Mouse (Mus musculus) stomach, embryonic 16.5 days (tissue): ENCODE data around the gene Cacna1c. TPM values are rescaled to one million over a fixed set of nuclear protein-coding genes. Genes with fewer than 3 reads are reported as not detected.
A peak's percentile ranks its signal among the peaks of the same experiment; 100 is the strongest.

Experiments
- ATAC-seq: fragments of 200-750 bp; cut with Nextera tagmentation; 2 replicates; pipeline ENCODE4 v1.8.0; 2017; ENCODE audit warnings: moderate number of reproducible peaks, moderate TSS enrichment; ENCODE audit not compliant: insufficient read depth, low FRiP score
- H3K27ac ChIP-seq: fragments of 300-500 bp; sonication (generic); 2 replicates; pipeline ENCODE4 v1.5.1; 2014; ENCODE audit warnings: low read length
- H3K27me3 ChIP-seq: fragments of 300-500 bp; sonication (generic); 2 replicates; pipeline ENCODE4 v1.6.1; 2014; ENCODE audit warnings: low read length, control low read depth, mixed read lengths; ENCODE audit not compliant: control insufficient read depth, insufficient read depth
- H3K36me3 ChIP-seq: fragments of 300-500 bp; sonication (generic); 2 replicates; pipeline ENCODE4 v1.6.1; 2014; ENCODE audit warnings: low read length; ENCODE audit not compliant: control insufficient read depth, insufficient read depth
- H3K4me1 ChIP-seq: fragments of 300-500 bp; sonication (generic); 2 replicates; pipeline ENCODE4 v1.6.1; 2014; ENCODE audit warnings: low read length, control low read depth, mixed read lengths; ENCODE audit not compliant: control insufficient read depth, insufficient read depth
- H3K4me2 ChIP-seq: fragments of 300-500 bp; sonication (generic); 2 replicates; pipeline ENCODE4 v1.6.1; 2014; ENCODE audit warnings: low read depth, low read length, mixed read lengths
- H3K4me3 ChIP-seq: fragments of 300-500 bp; sonication (generic); replicated peaks from 2 replicates; pipeline ENCODE4 v1.5.1; 2014; ENCODE audit warnings: mild to moderate bottlenecking, low read length
- H3K9ac ChIP-seq: fragments of 300-500 bp; sonication (generic); 2 replicates; pipeline ENCODE4 v1.6.1; 2014; ENCODE audit warnings: low read length
- H3K9me3 ChIP-seq: fragments of 300-500 bp; sonication (generic); replicated peaks from 2 replicates; pipeline ENCODE4 v1.6.1; 2016; ENCODE audit warnings: low read length, control low read depth; ENCODE audit not compliant: control insufficient read depth
- WGBS: fragments of 180-500 bp; shearing (Covaris S2); extraction: QIAGEN DNeasy Blood & Tissue Kit; methylation state at CpG from one replicate; pipeline ENCODE4 v1.1.7; 2014; 5-methylcytosine and 5-hydroxymethylcytosine counted together
- polyA plus RNA-seq: library from polyadenylated mRNA; unstranded; fragments of >200 nt; fragmentation: Nextera tagmentation; extraction: Ambion mirVana; gene quantifications from 2 replicates; pipeline ENCODE4 v1.2.1, GENCODE M21; 2015

Gene Cacna1c
- polyA plus RNA-seq, 1 experiment from 2014 or later, result 4.3 TPM

DNA sequence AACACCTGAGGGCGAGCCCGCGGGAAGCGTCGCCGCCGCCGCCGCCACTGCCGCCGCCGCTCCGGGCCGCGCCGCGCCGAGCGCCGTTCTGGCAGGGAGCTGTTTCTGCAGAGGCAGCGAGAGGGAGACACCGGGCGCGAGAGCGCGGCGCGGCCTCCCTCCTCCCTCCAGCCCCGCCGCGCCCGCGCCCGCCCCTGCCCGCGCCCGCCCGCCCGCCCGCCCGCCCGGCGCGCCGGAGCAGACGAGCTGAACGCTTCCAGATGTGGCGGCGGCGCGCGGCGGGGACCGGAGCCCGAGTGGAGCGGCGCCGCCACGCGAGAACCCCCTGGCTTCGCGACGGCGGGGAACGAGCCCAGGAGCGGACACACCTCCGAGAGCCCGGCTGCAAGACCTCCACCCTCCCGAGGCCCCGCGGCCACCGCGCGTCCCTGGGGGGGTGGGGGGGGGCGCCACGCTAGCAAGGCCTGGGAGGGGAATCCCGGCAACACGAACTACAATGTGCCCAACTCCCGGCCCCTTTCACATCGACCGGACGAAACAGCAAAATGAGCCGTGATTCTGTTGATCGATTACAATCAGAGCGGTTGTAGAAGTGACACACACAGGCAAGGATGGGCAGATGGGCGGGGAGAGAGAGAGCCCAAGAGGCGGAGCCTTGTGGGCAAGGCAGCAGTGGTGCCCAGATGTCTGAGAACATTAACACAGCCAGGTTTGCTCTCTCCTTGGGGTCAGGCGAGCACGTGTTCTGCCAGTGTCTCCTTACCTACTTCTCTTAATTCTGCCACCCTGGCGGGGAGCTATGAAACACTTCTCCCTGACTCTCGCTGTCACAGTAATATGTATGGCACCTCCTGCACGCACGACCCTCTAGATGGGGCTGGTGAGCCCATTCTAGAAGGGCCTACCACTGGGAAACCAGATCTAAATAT, 87.5 kb downstream of the Cacna1c start:
- Histone ChIP-seq H3K4me3 (peak overlapping the region; percentile 68), H3K9me3 (no peaks in the 10 kb centered on the region), H3K36me3 (no peaks in the 10 kb centered on the region), H3K27ac (peak overlapping the region; percentile 75), H3K9ac (peak overlapping the region; percentile 83), H3K27me3 (peaks cover 25% of the 10 kb centered on the region), H3K4me1 (no peaks in the 10 kb centered on the region; the same call in 1 of the 2 replicates), H3K4me2 (peak overlapping the region; percentile 96)
- under 1% methylated on average over 58 of the region's 93 CpGs for WGBS
- ATAC-seq, result peak; percentile 71

DNA sequence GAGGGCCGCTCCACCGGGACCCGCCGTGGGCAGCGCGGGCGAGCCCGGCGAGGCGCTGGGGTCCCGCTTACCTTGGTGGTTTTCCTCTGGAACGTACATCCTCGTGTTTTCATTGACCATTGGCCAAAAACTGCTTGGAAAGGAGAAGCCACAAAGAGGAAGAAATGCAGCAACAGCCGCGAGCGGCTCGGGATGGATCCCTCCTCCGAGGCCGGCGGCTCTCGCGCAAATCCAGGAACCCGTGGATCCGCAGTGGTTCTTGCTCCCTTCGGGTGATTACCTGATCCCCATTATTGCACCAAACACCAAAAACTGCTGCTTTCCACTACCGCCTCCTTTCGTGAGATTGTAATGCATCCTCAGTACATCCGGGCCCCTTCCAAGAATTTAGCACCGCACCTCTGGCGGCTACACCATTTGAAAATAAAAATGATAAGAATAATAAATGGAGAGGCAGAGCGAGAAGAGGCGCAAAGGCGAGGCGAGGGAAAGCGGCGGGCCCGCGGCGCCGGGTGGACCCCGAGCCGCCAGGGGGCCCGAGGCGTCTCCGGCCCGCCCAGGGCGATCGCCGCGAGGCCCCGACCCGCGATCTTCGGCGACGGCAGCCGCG, 88.3 kb downstream of the Cacna1c start:
- no peak for ATAC-seq
- H3K4me2 ChIP-seq, result peak overlapping the region; percentile 96
- no peaks in the 10 kb centered on the region; the same call in 1 of the 2 replicates for H3K4me1 ChIP-seq
- H3K36me3 ChIP-seq, result no peaks in the 10 kb centered on the region
- peak overlapping the region; percentile 75 for H3K27ac ChIP-seq
- H3K27me3 ChIP-seq, result peaks cover 25% of the 10 kb centered on the region
- peak overlapping the region; percentile 68 for H3K4me3 ChIP-seq
- H3K9ac ChIP-seq, result peak overlapping the region; percentile 83
- WGBS, result under 1% methylated on average over 57 of the region's 58 CpGs
- no peaks in the 10 kb centered on the region for H3K9me3 ChIP-seq

- peak overlapping the region; percentile 83 for H3K9ac ChIP-seq
- no peaks in the 10 kb centered on the region for H3K9me3 ChIP-seq
- H3K4me1 ChIP-seq, result no peaks in the 10 kb centered on the region; the same call in 1 of the 2 replicates
- H3K4me2 ChIP-seq, result peak overlapping the region; percentile 96
- peak overlapping the region; percentile 75 for H3K27ac ChIP-seq
- peak overlapping the region; percentile 68 for H3K4me3 ChIP-seq
- H3K36me3 ChIP-seq, result no peaks in the 10 kb centered on the region
- peak; percentile 44; the same call in 1 of the 2 replicates for ATAC-seq
- H3K27me3 ChIP-seq, result peaks cover 25% of the 10 kb centered on the region
- under 1% methylated on average over 56 of the region's 69 CpGs for WGBS
Measured at GRCm38 (mm10) chr6:119107140-119107855, 88.9 kb downstream of the Cacna1c start.

DNA sequence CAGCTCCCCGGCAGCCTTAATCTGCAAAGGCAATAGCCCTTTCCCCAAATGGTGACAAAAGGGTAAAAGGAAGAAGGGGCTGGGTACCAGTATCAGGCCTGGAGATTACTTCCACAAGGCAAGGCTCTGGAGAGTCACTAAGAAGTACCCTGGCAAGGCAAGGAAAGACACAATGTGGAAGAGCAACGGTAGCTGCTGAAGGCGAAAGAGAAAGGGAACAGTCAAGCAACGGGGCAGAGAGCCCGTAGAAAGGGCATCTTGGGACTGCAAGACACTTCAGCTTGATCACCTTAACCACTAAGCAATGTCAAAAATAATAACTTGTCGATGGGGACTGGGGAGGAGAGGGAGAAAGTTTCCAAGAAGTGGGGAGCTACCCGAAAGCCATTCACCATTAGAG, 89.5 kb downstream of the Cacna1c start:
- H3K4me1 ChIP-seq, result no peaks in the 10 kb centered on the region; the same call in 1 of the 2 replicates
- H3K27ac ChIP-seq, result peak overlapping the region; percentile 13; the same call in 1 of the 2 replicates
- ATAC-seq, result no peak
- peaks cover 25% of the 10 kb centered on the region for H3K27me3 ChIP-seq
- 21% methylated on average over 7 of the region's 7 CpGs for WGBS
- peak overlapping the region; percentile 96 for H3K4me2 ChIP-seq
- no peaks in the 10 kb centered on the region for H3K36me3 ChIP-seq
- H3K9me3 ChIP-seq, result no peaks in the 10 kb centered on the region
- H3K4me3 ChIP-seq, result peak overlapping the region; percentile 68
- H3K9ac ChIP-seq, result peak overlapping the region; percentile 16; the same call in 1 of the 2 replicates

- H3K9ac ChIP-seq, result peak overlapping the region; percentile 43
- ATAC-seq, result no peak
- H3K4me2 ChIP-seq, result peak overlapping the region; percentile 96
- no peaks in the 10 kb centered on the region for H3K9me3 ChIP-seq
- no peaks in the 10 kb centered on the region for H3K36me3 ChIP-seq
- H3K4me1 ChIP-seq, result no peaks in the 10 kb centered on the region; the same call in 1 of the 2 replicates
- H3K27me3 ChIP-seq, result peaks cover 25% of the 10 kb centered on the region
- 21% methylated on average over 11 of the region's 11 CpGs for WGBS
- peak overlapping the region; percentile 13; the same call in 1 of the 2 replicates for H3K27ac ChIP-seq
- H3K4me3 ChIP-seq, result peak overlapping the region; percentile 68
Measured at GRCm38 (mm10) chr6:119105651-119106595, 90.3 kb downstream of the Cacna1c start.

DNA sequence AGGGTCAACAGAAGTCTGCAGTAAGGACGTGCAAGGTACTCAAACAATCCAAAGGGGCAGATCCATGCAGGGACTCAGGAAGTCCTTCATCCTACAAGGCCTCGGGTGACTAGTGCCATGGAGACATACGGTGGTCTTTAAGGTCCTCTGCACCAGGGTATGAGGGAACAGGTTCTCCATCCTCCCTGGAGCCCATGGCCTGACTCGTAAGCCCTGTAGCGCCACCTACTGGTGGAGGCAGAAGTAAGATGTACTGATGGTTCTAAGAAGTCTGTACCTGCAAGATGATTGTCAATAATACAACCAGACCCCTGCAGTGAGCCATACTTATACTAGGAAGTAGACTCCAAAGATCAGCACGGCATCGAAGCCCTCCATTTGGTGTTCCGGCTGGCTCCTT, 92.0 kb downstream of the Cacna1c start:
- Histone ChIP-seq H3K27ac (no peak overlapping the region), H3K9me3 (no peaks in the 10 kb centered on the region), H3K36me3 (no peaks in the 10 kb centered on the region), H3K4me3 (no peak overlapping the region), H3K27me3 (peaks cover 25% of the 10 kb centered on the region), H3K4me2 (no peak overlapping the region), H3K9ac (no peak overlapping the region), H3K4me1 (no peaks in the 10 kb centered on the region; the same call in 1 of the 2 replicates)
- no peak for ATAC-seq
- WGBS, result 35% methylated on average over 8 of the region's 8 CpGs

DNA sequence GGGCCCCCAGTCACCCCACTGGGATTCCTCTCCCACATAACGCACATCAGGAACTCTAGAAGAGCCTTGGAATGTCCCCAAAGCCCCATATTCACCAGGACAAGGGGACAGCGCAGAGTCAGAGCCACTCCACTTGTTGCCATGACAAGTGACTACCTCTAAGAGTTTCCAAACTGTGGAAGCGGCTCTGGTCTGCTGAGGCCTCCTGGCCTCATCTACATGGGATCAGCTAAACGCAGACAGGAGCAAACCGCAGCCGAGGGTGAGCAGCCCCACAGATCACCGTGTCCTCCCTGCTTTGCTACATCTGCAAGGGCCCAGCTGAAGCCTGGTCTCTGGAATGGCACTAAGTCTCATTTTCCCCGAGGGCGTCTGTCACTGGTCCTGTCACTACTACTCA, 93.3 kb downstream of the Cacna1c start:
- Histone ChIP-seq H3K27me3 (peaks cover 25% of the 10 kb centered on the region), H3K9me3 (no peaks in the 10 kb centered on the region), H3K27ac (no peak overlapping the region), H3K4me3 (no peak overlapping the region), H3K36me3 (no peaks in the 10 kb centered on the region), H3K9ac (no peak overlapping the region), H3K4me2 (no peak overlapping the region), H3K4me1 (no peaks in the 10 kb centered on the region; the same call in 1 of the 2 replicates)
- 88% methylated on average over 9 of the region's 9 CpGs for WGBS
- no peak for ATAC-seq

DNA sequence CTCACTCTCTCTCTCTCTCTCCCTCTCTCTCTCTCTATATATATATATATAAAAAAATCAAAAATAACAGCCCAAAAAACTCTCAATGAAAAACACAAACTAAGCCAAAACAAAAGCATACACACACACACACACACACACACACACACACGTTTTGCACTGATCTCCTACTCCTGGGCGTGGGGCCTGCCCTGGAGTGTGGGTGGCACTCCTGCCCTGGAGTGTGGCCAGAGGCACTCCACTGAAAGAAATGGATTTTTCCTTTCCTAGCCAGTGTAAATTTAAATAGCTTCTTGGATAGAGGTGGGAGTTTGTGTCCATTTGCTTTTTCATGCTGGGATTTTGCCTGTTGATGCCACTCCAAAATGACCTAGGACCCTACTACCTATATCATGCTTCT, 96.9 kb downstream of the Cacna1c start:
- H3K4me3 ChIP-seq, result no peak overlapping the region
- no peaks in the 10 kb centered on the region for H3K27me3 ChIP-seq
- no peak for ATAC-seq
- no peaks in the 10 kb centered on the region for H3K4me1 ChIP-seq
- no peak overlapping the region for H3K9ac ChIP-seq
- no peaks in the 10 kb centered on the region for H3K9me3 ChIP-seq
- no peak overlapping the region for H3K27ac ChIP-seq
- 71% methylated on average over 2 of the region's 2 CpGs for WGBS
- H3K36me3 ChIP-seq, result no peaks in the 10 kb centered on the region
- H3K4me2 ChIP-seq, result no peak overlapping the region
